Mouse (Mus musculus) retina, adult 2 months (tissue): ENCODE results near the gene Klf16.

Experiments
- DNase-seq: peaks from one replicate; pipeline ENCODE4 v3.0.0-alpha.2; 2012; ENCODE audit warnings: low read depth, low spot score

Klf16 gene

DNA sequence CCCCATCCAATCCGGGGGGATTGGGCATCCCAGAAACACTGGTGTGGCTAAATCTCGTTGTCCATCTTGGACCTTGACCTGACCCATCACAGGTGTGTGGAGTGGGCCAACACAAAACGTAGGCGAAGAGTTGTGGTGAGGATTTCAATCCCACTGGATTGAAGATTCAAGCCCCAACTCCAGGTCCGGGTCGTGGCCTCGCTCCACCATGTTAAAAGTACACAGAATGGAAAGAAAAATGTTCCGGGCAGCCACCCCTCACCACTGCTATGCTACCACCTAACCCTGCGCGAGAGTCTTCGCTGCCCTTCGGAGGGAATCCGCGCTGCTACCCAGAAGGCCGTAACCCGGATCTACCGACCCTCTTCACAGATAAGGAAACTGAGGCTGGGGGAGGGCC, 1.2 kb downstream of the Klf16 start:
- no peak for DNase-seq

DNA sequence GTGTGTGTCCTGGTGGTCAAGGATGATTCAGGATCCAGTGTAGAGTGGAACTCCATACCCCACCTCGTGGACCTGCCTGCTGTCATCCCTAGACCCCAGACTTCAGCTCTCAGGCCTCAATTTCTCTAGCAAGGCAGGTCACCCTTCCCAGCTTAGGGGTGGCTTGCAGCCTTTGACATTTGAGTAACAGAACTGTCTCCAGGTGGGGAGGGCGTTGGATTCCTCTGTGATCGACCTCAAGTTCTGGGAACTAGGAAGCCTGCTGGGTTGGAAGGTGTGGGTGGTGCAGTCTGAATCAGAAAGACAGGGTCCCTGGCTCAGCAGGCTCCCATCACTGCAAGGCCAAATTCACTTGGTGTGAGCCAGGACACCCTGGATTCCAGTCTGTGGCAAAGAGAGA, 2.2 kb downstream of the Klf16 start:
- no peak for DNase-seq

DNA sequence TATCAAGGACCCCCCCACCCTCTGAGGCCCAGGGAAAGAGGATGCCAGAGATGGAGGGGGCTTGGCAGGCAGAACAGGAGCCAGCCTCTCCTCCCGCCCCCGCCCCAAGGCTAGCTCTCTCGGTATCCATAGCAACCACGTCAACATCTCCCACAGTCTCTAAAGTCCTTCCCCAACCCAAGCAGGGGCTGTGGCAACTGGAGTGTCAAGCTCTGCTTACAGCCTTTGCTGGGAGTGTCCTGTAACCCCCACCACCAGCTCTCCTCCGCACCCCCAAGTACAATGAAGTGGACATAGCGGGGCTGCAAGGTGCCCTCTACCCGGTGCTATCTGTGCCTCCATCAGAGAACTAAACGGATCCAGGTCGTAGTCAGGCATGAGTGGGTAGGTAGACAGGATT, 3.2 kb downstream of the Klf16 start:
- DNase-seq: no peak

DNA sequence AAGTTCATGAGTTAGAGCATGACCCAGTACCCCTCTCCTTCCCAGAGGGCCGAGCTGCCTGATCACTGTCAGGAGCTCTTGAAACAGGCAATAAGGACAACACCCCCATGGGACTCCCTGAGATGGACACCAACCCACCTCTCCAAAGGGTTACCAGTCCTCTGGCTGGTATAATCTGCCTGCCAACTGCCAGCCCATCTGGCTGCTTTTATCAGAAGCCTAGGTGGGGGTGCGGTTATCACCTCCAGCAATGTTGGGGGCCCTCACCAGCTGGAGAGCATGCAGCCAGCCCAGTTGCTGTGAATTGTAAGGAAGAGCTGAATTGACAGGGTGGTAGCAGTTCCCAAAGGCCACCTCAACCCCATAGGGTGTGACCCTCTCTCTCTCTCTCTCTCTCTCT, 4.6 kb downstream of the Klf16 start:
- DNase-seq: no peak

DNA sequence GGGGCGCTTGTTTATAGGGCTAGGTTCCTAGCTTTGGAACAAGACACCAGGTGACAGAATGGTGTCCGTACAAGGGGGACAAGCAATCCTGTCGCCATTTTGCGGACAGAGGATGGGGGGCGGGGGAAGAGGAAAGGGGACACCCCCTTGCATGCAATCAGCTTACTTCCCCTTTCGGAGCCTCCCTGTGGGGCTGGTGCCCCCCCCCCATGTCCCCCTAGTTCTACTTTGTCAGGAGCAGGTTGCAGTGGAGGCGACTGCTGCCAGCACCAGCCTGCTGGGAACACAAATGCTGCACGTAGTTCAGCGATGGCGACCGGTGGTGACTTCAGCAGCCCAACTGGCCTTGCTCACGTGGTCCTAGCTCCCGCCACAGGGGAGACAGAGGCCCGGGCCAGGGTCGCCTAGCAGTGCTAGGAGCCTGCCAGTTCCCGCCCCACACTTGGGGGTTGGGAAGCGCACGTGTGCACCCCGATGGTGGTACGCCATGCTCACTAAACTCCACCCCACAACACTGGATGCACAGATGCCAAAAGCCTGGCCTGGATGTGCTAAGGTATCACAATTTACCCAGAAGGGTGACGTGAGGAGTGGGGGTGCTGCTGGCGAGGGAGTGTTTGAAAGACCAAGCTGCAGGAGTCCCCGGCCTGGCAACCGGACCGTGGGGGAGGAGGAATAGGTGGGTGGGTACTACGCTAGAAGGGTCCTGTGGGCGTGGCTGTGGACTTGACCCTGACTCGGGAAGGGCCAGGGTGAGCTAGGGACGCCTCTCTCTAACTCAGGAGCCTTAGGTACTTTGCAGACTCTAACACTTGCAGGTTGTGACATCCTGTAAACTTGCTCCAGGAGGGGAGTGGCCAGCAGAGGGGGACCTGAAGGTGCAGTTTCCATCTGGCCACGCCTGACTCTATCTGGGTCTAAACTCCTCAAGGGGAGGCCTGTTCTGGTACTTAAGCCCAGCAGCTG, 6.0 kb downstream of the Klf16 start:
- DNase-seq: no peak

DNA sequence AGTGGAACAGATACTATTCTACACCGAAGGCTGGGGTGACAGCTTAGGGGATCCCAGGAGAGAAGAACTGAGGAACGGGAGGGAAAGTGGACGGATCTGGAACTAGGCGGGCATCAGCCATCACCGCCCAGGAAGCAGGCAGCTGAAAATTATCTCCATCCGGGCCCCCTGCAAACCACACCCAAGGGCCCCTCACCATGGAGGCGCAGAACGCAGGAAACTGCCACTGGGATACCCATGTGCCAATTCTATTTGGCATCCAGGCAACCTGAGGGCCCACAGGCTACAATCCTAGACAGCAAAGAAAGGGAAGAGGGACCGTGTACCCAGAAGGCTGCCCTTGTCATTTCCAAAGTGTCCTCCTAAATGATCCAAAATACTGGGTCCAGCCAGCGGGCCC, 6.7 kb downstream of the Klf16 start:
- DNase-seq: no peak

DNA sequence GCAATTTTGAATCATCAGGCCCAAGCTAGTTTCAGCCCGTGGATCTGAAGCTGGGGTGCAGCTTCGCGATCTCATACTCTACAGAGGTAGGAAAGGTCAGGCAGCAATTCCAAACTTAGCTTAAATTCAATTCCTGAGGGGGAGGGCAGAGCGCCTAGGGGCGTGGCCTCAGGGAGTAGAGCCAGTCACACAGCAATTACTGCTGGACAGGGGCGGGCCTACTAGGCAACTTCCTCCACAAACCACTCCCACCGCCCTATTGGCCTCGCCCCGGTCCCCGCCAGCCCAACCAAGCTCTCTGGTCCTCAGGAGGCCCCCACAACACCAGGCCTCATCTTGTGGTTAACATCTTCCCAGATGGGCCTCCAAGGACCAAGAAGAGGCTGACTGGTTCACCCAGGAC, 7.5 kb downstream of the Klf16 start:
- no peak for DNase-seq

DNA sequence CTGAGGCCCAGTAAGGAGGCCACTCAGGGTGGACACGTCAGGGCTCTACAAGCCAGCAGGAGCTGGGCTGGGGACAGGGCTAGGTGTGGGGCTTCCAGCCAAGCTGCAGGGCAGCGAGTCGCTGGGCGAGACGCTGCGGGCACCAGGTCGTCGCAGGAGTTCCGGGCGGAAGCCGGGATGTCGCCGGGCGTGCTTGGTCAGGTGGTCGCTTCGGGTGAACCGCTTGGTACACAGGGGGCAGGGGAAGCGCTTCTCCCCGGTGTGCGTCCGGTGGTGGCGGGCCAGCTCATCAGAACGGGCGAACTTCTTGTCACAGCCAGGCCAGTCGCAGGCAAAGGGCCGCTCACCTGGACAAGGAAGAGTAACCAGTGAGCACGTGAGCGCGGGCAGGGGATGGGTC, 8.2 kb downstream of the Klf16 start:
- no peak for DNase-seq

DNA sequence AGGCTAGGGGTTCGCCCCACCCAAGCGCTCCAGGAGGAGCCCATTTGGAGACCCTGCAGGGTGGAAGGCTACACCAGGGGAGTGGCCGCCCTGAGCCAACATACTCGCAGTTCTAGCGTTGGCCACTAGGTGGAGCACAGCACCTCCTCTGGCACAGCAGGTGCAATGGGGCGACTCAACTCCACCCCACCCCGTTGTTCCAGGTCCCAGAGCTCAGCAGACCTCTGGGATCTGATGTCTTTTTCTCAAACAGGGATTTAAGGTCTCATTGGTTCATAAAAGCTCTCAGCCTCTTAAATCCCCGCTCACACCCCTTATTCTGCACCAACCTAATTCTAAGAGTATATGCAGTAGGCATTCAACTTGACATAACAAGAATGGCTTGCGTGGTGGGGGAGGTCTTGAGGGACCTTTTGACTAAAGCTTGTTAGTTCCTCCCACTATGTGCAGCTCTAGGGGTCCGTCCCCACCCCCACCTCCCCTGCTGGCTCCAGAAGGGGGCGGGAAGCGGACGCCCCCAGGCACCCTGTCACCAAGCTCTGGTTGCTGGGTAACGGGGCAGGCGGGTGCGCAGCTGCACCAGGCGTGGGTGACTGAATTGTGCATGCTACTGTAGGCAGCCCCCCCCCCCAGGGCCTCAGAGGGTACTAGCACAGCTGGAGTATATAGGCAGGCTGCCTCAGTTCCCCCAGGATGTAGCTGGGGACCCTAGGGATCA, 10.6 kb downstream of the Klf16 start:
- DNase-seq: peak; percentile 57

DNA sequence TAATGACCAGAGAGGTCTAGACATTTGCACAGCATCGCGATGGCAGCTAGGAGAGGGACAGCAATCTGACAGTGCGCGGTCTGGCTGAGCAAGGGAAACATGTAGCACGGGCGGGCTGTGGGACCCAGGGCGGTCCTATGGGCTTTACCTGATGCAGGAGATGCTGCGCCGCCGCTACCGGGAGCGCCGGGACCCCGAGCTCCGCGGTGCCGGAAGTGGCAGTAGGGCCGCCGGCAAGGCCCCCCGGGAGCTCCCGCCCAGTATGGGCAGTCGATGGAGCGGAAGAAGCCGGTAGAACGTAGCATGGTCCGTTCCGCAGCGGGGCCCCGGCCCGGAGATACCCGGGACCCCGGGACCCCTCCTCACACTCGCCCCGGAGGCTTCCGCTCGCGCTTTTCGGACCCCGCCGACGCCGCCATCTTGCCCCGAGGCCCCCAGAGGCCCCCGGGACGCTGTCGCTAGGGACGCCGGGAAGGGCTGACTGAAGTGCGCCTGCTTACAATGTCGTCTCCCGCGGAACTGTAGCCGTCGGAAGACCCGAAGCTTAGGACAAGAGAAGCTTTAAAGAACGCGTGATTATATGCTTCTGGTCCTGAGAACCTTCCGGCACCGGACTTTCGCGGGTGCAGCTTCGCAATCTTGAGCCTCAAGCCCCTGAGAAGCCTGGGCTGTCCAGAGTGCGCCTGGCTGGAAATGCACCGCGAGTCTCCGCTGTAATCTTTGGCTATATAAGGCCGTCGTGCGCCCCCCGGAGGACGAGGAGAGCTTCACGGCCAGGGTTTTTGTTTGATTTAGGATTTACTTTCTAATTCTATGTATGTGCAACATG, 15.8 kb downstream of the Klf16 start, which contains the start of gene Rexo1:
Gene Rexo1 (minus strand): TSS at position 445 of the 829 bp plus-strand sequence.
- peak; percentile 86 for DNase-seq

DNA sequence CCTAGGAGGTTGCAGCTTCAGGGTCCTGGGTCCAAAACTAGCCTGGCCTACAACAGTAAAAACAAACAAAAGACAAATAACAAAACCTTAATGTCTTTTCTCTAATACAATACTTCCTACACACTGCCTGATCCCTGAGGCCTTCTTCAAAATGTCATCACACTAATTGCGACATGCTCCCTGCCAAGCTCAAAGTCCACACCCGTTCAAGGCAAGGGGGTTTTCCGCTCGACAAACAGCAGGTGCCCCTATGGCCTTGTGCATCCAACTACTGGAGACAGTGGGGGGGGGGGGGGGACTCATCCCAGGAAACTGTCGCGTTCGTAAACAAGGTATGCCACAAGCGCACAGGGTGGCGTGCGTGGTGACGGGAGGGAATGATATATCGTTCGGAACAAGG, 16.5 kb downstream of the Klf16 start:
- no peak for DNase-seq

DNA sequence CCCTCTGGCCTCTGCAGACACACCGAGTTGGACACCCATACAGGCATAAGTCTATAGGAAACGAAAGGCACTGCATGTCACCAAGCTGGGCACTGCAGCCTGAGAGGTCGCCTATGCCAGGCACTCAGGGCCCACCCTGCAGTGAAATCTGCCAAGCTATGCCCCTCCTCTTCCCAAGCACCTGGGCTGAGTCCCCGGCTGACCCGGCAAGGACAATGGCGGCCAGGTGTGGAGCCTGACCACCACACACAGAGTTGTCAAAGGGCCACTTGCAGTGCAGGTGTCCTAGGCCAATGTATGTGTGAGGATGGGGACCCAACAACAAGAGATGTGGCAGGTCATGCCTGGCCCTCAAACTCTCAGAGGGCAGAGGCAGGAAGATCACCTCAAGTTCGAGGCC, 17.7 kb downstream of the Klf16 start:
- no peak for DNase-seq

DNA sequence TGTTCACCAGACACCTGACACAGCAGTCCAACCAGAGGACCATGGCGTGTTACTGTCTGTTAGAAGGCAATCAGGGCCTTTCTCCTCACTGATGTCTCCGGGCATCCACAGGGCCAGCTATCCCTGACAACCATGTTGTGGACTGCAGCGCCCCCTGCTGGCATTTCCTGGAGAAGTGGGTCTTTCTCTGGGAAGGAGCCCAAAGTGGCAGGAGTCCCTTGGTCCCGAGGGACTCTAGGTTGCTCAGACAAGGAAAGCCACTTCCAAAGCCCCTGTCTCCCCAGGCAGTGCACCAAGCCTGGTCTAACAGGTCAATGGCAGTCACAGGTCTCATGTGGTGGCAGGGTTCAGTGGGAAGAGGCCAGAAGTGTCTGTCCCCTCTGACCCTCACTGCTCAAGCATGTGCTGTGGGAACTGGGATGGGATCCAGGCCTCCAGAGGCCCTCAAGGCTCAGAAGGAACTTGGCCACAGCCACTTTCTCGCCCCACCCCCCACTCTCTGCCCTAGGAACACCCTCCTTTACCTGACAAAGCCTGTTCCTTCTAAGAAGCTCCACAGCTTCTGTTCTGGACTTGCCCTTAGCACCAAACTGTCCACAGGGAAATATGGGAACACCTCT, 19.7 kb downstream of the Klf16 start:
- no peak for DNase-seq

DNA sequence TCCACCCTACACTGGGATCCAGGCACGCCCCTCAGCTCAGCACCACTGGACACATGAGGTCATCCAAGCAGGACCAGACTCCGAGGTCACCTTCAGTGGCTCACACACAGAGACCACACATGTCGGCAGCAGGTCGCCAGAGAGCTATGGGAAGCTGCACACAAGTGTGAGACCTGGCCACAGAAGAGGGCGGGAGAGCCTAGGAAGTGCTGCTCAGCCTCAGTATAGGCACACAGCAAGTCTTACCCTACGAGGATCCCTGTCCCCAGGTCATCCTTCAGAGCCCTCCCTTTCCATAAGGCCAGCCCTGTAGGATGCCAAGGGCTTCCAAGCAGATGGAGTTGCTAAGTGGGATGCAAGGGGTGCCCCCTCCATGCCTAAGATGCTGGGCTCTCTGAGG, 23.1 kb downstream of the Klf16 start:
- DNase-seq: no peak

DNA sequence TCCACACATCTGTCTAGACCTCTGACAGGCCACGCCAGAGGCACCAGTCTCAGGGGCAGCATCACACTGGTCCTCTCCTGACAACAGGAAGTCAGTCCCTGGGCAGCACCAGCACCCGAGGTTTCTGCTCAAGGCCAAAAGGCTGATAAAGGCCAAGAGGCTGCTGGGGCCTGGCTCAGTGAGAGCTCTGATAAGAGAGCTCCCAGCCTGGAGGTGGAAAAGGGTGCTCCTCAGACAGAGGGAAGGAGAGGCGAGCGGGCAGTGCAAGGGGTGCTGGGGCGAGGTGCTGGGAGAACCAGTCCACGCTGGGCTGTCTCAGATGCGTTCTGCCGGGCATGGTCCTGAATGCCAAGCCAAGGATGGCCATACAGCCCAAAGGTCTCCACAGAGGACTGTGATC, 23.5 kb downstream of the Klf16 start:
- no peak for DNase-seq

DNA sequence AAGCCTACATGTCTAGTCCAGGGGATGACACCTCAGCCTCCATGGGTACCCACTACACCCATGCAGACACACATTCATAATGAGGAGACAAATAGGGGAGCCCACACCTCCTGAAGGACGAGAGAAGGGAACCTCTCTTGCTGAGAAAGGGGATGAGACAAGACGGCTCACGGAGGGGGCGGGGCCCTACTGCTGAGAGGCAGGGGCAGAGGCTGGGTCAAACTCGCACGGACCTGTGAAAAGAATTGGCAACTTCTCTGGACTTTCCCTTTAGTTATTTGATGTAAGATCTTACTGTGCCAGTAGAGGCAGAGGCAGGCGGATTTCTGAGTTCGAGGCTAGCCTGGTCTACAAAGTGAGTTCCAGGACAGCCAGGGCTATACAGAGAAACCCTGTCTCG, 24.8 kb downstream of the Klf16 start:
- no peak for DNase-seq

DNA sequence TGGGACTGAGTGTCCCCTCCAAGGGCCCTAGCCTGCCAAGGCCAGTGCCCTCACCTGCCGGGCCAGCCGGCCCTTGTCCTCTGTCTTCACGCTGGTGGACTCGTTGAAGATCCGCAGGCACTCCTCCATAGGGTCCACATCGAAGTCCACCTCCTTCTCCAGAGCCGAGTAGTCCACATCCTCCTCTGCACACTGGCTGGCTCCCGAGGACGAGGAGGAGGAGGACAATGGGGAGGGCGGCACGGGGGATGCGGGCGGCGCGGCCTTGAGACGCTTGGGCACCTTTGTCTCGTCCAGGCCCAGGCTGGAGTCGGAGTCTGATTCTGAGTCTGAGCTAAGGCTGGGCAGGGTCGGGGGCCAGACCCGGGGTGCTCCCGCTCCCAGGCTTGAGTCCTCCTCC, 27.8 kb downstream of the Klf16 start:
- no peak for DNase-seq

DNA sequence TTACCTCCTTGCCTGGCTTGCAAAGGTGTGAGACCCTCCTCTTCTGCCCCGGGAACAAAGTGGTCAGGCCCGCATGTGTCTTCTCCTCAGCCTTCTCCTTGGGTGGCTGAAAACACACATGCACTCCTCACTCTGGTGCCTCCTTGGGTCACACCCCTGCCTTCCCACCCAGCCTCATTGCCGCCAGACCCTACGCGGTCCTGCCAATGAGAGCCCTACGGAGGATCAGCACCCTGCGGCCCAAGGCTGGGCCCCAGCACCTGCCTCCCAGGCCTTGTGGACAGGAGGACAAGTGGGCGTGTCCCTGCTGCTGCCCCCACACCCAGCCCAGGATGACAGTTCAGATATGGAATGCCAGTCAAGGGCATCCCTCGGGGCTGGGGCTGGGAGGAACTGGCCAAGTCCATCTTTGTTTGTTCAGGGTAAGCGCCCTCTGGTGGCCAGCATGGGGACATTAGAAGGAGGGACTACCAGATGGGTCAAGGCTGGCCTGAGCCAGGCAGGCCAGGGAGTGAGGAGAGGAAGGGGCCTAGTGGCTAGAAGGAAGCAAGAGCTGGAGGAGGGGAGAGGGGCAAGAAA, 28.6 kb downstream of the Klf16 start:
- DNase-seq: peak; percentile 44

DNA sequence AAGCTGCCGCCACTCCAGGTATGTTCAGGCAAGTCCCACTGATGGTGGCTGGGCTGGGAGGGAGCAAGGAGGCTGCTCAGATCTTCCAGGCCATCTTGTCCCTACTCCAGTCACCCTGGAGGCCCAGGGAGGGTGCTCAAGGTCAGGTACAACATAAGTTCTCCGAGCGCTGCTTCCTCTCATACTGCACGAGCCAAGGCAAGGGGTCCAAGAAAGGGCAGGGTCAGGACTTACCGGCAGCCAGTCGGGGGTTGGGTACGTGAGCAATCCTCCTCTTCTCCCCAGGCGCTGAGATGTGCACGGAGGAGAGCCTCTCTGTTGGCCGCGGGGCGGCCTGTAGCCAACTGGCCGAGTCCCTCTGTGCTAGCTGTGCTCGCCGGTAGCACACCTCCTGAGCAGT, 29.6 kb downstream of the Klf16 start:
- DNase-seq: no peak

DNA sequence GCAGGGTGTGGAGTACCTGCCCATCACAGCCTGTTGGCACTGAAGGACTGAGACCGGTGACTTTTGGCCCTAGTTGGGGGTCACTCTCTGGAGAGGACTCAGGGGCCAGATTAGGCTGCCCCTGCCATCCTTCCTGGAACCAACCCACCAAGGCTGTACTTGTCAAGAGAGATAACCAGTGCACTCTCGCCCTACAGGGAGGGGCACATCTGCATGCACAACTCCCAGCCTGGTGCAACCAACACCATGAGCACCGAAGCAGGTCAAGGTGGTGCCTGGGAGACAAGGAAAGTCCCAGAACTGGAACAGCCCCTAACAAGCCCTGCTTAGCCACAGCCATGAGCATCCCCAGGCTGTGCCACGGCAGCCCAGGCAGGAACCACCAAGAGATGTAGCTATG, 30.2 kb downstream of the Klf16 start:
- no peak for DNase-seq

DNA sequence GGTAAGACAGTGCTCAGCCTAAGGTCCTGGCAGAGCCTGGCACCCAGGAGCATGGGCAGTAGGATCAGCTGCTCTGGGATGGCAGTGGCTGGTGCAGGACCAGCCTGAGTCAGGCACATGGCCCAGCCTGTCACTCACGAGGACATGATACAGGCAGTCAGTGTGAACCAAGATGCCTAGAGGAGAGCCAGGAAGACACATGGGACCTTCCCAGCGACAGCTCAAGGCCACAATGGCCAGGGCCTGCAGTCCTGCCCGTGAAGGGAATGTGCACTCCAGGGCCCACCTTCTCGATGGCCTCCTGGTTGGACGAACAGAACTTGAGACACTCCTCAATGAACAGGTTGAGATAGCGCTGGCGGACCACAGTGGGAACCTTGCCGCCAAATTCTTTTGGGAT, 31.5 kb downstream of the Klf16 start:
- DNase-seq: no peak
